Mouse (Mus musculus): ENCODE measurements around the gene Gm17654. TPM values are rescaled to one million over a fixed set of nuclear protein-coding genes. Genes with fewer than 3 reads are reported as not detected.
"Not testable (repeated sequence)": the region's sequence is repeated elsewhere in the genome, so short reads cannot be mapped to it uniquely, and the experiment has no call there.

The Gm17654 gene
- not detected in 2 replicates for polyA plus RNA-seq (2015; fragmentation: Nextera tagmentation; extraction: Ambion mirVana)

- H3K9ac ChIP-seq (ENCODE audit: low read depth, low read length); H3K36me3 ChIP-seq (ENCODE audit: control insufficient read depth, insufficient read depth, low read length); H3K4me1 ChIP-seq (ENCODE audit: control insufficient read depth, insufficient read depth, low read depth, low read length); H3K27me3 ChIP-seq (replicated peaks; ENCODE audit: control insufficient read depth, insufficient read depth, low read length); H3K27ac ChIP-seq (ENCODE audit: low read depth, low read length); H3K4me3 ChIP-seq (ENCODE audit: low read length); H3K9me3 ChIP-seq (ENCODE audit: control insufficient read depth, low read length); H3K4me2 ChIP-seq (ENCODE audit: low read length); ATAC-seq: not testable (repeated sequence)
- 75% methylated on average over 1 of the region's 2 CpGs for WGBS
Observed at GRCm38 (mm10) chr14:43579046-43579445, at the start of gene Gm17654. TSS of gene Gm17654 (minus strand) at chr14:43579146.

DNA sequence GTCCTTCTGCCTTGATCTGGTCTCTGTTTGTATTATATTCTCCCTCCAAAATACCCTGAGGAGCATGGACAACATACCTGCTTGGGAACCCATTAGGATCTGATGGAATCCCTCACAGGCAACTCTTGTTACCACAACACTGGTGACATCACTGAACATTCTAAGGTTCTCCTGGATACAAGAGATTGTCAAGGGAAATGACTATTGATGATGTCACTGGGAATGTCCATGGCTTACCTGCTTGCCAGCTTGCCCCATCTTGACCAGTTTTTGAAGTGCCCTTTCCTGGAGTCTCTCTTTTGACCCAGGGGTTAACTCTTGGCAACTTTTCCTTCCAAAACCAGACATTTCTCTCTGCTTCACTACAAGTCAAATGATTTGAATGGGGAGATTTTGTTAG lies 29.0 kb upstream of the Gm17654 start, which contains the start of gene Gm10375:
TSS of gene Gm10375 (minus strand) at position 101 of the 400 bp plus-strand sequence.
- not testable (repeated sequence) for ATAC-seq; H3K27ac ChIP-seq (ENCODE audit: low read depth, low read length); H3K9me3 ChIP-seq (ENCODE audit: control insufficient read depth, low read length); H3K27me3 ChIP-seq (replicated peaks; ENCODE audit: control insufficient read depth, insufficient read depth, low read length); H3K9ac ChIP-seq (ENCODE audit: low read depth, low read length); H3K4me2 ChIP-seq (ENCODE audit: low read length); H3K4me1 ChIP-seq (ENCODE audit: control insufficient read depth, insufficient read depth, low read depth, low read length); H3K4me3 ChIP-seq (ENCODE audit: low read length); H3K36me3 ChIP-seq (ENCODE audit: control insufficient read depth, insufficient read depth, low read length)

DNA sequence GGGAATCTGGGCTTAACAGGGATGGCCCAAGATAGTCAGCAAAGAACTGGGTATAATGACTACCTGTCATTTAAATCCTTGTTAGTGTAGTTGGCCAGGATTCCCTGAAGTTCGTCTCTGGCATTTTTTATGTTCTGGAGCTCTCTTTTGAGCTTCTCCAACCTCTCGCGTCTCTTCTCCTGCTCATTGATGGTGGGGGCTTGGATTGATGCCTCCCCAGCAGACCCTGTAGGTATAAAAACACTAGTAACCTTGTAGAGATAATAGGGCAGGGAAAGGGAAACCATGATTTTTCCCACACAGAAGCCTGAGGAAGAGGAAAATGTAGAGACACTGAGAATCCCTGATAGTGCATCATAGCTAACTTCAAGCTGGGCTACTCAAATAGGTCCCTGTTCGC lies 977 bp downstream of the Gm17654 start:
- not testable (repeated sequence) for H3K9ac ChIP-seq (ENCODE audit: low read depth, low read length); H3K36me3 ChIP-seq (ENCODE audit: control insufficient read depth, insufficient read depth, low read length)
- 83% methylated on average over 3 of the region's 4 CpGs for WGBS

DNA sequence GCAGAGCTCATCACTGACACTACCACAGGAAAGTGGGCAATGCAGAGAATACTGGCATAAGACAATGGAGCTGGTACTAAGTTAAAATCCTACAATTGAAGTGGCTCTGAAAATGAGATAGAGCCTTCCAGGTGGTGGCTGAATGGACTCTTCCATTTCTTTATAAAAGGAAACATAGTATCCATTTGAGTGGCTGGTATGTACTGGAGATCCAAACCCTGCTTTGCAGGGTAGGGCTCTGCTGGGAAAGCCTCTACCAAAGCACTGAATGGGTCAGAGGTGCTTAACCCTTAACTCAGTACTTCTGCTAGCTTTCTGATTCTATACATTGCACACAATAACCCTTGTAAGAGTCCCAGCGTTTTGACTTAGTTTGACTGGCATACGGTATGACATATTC lies 26.7 kb downstream of the Gm17654 start:
- not testable (repeated sequence) for ATAC-seq; H3K36me3 ChIP-seq (ENCODE audit: control insufficient read depth, insufficient read depth, low read length); H3K27ac ChIP-seq (ENCODE audit: low read depth, low read length); H3K27me3 ChIP-seq (replicated peaks; ENCODE audit: control insufficient read depth, insufficient read depth, low read length); H3K9me3 ChIP-seq (ENCODE audit: control insufficient read depth, low read length); H3K9ac ChIP-seq (ENCODE audit: low read depth, low read length); H3K4me3 ChIP-seq (ENCODE audit: low read length); H3K4me2 ChIP-seq (ENCODE audit: low read length); H3K4me1 ChIP-seq (ENCODE audit: control insufficient read depth, insufficient read depth, low read depth, low read length)
- WGBS: 86% methylated on average over 2 of the region's 2 CpGs

More for the DNA sequence above, 977 bp downstream of the Gm17654 start:
- H3K27ac ChIP-seq (ENCODE audit: low read depth, low read length); H3K9me3 ChIP-seq (ENCODE audit: control insufficient read depth, low read length); ATAC-seq; H3K4me3 ChIP-seq (ENCODE audit: low read length); H3K4me1 ChIP-seq (ENCODE audit: control insufficient read depth, insufficient read depth, low read depth, low read length); H3K4me2 ChIP-seq (ENCODE audit: low read length); H3K27me3 ChIP-seq (replicated peaks; ENCODE audit: control insufficient read depth, insufficient read depth, low read length): not testable (repeated sequence)

GRCm38 (mm10) chr14:43546281-43546680 lies 32.7 kb downstream of the Gm17654 start:
- not testable (repeated sequence) for H3K4me3 ChIP-seq (ENCODE audit: low read length); H3K27ac ChIP-seq (ENCODE audit: low read depth, low read length); H3K9me3 ChIP-seq (ENCODE audit: control insufficient read depth, low read length); H3K4me1 ChIP-seq (ENCODE audit: control insufficient read depth, insufficient read depth, low read depth, low read length); H3K27me3 ChIP-seq (replicated peaks; ENCODE audit: control insufficient read depth, insufficient read depth, low read length); ATAC-seq; H3K4me2 ChIP-seq (ENCODE audit: low read length); H3K9ac ChIP-seq (ENCODE audit: low read depth, low read length); H3K36me3 ChIP-seq (ENCODE audit: control insufficient read depth, insufficient read depth, low read length)

DNA sequence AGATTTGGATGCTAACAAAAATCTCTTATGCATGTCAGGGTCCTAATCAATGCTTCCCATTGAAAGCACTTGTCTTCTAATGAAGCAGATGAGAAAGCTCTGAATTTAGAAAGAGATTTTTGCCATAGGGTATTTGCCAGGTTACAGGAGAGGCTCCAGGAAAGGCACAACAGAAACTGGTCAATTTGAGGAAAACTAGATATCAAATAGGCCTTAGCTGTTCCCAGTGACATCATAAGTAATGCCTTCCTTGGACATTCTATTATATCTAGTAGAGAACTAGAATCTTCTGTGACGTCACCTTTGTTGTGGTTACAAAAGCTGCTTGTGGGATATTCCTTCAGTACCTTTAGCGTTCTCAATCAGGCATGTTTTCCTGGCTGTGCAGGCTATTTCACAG lies 35.7 kb downstream of the Gm17654 start, which contains the start of gene Gm5799:
TSS of gene Gm5799 (plus strand) at position 301 of the 400 bp plus-strand sequence.
- not testable (repeated sequence) for ATAC-seq; H3K9me3 ChIP-seq (ENCODE audit: control insufficient read depth, low read length); H3K27me3 ChIP-seq (replicated peaks; ENCODE audit: control insufficient read depth, insufficient read depth, low read length); H3K27ac ChIP-seq (ENCODE audit: low read depth, low read length); H3K4me2 ChIP-seq (ENCODE audit: low read length); H3K9ac ChIP-seq (ENCODE audit: low read depth, low read length); H3K36me3 ChIP-seq (ENCODE audit: control insufficient read depth, insufficient read depth, low read length); H3K4me3 ChIP-seq (ENCODE audit: low read length); H3K4me1 ChIP-seq (ENCODE audit: control insufficient read depth, insufficient read depth, low read depth, low read length)
- 94% methylated on average over 1 of the region's 2 CpGs for WGBS

DNA sequence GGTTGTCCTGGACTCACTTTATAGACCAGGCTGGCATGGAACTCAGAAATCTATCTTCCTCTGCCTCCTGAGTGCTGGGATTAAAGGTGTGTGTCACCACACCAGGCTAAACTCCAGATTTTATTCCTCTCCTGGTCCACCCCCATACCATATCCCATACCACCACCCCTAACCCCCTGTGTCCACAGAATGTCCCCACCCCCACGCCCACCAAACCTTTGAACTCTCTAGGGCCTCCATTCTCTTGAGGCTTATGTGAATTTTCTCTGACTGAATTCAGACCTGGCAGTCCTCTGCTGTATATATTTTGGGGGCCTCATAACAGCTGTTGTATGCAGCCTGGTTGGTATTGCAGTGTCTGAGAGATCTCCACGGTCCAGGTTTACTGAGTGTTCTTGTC lies 40.8 kb downstream of the Gm17654 start:
- H3K9me3 ChIP-seq (ENCODE audit: control insufficient read depth, low read length); H3K27me3 ChIP-seq (replicated peaks; ENCODE audit: control insufficient read depth, insufficient read depth, low read length); H3K4me2 ChIP-seq (ENCODE audit: low read length); H3K4me3 ChIP-seq (ENCODE audit: low read length); H3K27ac ChIP-seq (ENCODE audit: low read depth, low read length); ATAC-seq; H3K9ac ChIP-seq (ENCODE audit: low read depth, low read length); H3K4me1 ChIP-seq (ENCODE audit: control insufficient read depth, insufficient read depth, low read depth, low read length); H3K36me3 ChIP-seq (ENCODE audit: control insufficient read depth, insufficient read depth, low read length): not testable (repeated sequence)
- WGBS: 74% methylated on average over 2 of the region's 2 CpGs

GRCm38 (mm10) chr14:43532387-43532786 lies 46.6 kb downstream of the Gm17654 start:
- H3K4me2 ChIP-seq (ENCODE audit: low read length); ATAC-seq: not testable (repeated sequence)
- WGBS: 57% methylated on average over 5 of the region's 6 CpGs

DNA sequence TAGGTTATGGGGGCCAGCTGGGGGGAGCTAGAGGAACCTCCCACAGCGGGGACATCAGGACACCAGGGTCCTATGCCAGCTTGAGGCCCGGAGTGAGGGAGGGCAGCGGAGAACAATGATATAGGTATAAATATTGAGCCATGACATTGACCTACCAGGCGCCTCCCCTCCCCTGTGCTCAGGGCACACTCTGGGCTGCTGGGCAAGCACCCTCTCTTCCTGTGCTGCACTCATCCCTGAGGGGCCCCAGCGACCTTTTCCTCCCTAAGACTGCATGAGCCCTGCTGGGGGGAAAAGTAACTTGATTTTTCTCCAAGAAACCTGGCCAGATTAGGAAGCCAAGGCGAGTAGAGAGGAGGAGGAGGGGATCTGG lies 46.9 kb downstream of the Gm17654 start:
- WGBS: no CpG with 5 or more reads among the region's 6 CpGs
- not testable (repeated sequence) for H3K4me1 ChIP-seq (ENCODE audit: control insufficient read depth, insufficient read depth, low read depth, low read length); H3K4me3 ChIP-seq (ENCODE audit: low read length); H3K27me3 ChIP-seq (replicated peaks; ENCODE audit: control insufficient read depth, insufficient read depth, low read length); H3K27ac ChIP-seq (ENCODE audit: low read depth, low read length); H3K9me3 ChIP-seq (ENCODE audit: control insufficient read depth, low read length); H3K36me3 ChIP-seq (ENCODE audit: control insufficient read depth, insufficient read depth, low read length); H3K4me2 ChIP-seq (ENCODE audit: low read length); ATAC-seq; H3K9ac ChIP-seq (ENCODE audit: low read depth, low read length)

More at GRCm38 (mm10) chr14:43532387-43532786, 46.6 kb downstream of the Gm17654 start:
- not testable (repeated sequence) for H3K9me3 ChIP-seq (ENCODE audit: control insufficient read depth, low read length); H3K4me1 ChIP-seq (ENCODE audit: control insufficient read depth, insufficient read depth, low read depth, low read length); H3K27me3 ChIP-seq (replicated peaks; ENCODE audit: control insufficient read depth, insufficient read depth, low read length); H3K27ac ChIP-seq (ENCODE audit: low read depth, low read length); H3K4me3 ChIP-seq (ENCODE audit: low read length); H3K9ac ChIP-seq (ENCODE audit: low read depth, low read length); H3K36me3 ChIP-seq (ENCODE audit: control insufficient read depth, insufficient read depth, low read length)
